Mouse (Mus musculus): Measurements from ENCODE around the gene Cox4i1. TPM values are rescaled to one million over a fixed set of nuclear protein-coding genes. Genes with fewer than 3 reads are reported as not detected.

Cox4i1 gene
- total RNA-seq, 2 experiments from 2014 or later: 930 to 997 TPM

DNA sequence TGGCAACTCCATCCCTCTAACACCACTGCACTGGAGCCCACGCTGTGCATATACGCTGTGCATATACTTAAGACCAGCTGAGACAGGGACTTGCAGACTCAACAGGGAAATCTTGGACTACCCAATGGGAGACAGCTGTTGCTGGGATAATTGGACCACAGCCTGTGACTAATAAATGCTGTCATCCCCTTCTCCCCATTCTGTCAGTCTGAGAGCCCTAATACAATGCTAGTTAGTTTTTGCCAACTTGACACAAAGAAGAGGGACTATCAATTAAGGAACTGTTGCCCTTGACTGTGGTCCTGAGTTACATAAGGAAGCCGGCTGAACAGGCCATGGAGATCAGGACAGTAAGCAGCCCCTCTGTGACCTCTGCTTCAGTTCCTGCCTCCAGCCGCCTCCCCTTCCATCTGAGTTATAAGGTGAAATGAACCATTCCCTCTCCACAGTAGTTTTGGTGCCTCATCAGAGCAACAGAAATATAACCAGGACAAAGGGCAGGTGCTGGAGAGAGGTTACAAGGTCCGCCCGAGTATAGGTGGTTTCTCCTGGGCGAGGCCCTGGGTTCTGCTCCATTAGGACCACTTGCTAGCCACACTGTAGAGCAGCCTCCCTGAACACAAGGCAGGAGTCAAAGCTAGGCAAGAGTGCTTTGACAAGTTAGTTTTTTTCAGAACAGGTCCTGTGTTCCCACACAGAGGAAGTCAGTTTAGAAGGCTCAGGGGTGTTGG is 11.5 kb upstream of the Cox4i1 start:
- no peak for DNase-seq (ENCODE audit: low spot score in 2 of 2)

DNA sequence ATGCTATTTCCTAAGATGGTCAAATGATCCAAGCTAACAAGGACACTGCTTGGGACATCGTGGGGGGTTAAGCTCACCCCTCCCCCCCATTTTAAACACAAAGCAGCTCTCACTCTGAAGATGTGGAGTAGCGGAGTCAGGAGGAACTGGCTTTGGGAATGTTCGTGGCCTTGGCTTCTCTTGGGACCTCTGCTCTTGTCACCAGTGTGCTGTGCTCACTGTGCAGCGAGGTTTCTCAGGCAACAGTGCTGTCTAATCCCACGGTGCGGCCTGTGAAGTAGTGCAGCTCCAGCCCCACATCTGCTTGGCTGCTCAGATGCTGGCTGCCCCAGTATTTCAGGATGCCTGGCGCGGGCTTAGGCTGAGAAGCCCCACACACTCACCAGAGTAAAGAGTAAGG is 10.6 kb upstream of the Cox4i1 start:
- DNase-seq (ENCODE audit: low spot score in 2 of 2): no peak

DNA sequence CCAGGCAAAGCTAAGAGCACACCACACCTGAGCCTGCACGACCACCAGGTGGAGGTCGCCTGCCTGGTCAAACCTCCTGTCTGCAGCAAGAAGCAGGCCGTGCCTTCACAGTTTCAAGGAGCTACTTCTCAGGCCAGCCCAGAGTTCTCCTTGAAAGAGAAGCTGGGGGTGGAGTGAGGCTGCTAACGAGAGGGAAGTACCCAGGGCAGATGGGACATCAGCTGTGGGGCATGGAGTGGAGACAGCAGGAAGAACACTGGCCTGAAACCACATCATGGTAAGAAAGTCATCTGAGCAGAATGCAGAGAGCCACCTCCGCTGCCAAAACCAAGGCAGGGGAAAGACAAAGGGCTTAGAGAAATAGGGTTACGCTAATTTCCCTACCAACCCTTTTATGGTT is 3.5 kb upstream of the Cox4i1 start:
- DNase-seq (ENCODE audit: low spot score in 2 of 2): no peak

DNA sequence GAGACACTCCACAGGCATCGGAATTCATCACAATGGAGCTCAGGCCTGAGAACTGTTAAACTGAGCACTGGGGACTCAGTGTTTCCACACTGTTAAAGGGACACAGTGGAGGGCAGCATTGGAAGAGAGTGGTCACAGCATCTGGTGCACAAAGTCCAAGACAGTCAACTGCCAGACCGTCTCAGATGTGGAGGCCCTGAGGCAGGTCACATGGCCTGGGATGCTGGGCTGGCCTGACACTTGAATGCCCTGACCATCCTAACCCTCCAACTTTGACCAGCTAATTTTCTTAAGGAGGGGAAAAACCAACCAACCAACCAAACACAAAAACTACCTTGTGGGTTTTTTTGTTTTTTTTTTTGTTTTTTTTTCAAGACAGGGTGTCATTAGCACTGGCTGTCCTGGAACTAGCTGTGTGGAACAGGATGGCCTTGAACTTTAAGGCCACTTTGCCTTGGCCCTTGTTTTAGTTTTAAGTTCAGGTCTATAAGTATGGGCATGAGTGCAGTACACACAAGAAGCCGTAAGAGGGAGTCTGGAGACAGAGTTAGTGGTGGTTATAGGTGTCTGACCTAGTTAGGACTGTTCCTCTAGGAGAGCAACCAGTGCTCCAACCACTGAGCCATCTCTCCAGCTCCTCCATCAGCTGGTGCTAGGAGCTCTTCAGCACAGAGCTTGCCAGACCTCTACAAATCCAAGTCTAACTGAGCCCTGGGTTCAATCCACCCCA is 2.1 kb upstream of the Cox4i1 start:
- no peak for DNase-seq (ENCODE audit: low spot score in 2 of 2)

DNA sequence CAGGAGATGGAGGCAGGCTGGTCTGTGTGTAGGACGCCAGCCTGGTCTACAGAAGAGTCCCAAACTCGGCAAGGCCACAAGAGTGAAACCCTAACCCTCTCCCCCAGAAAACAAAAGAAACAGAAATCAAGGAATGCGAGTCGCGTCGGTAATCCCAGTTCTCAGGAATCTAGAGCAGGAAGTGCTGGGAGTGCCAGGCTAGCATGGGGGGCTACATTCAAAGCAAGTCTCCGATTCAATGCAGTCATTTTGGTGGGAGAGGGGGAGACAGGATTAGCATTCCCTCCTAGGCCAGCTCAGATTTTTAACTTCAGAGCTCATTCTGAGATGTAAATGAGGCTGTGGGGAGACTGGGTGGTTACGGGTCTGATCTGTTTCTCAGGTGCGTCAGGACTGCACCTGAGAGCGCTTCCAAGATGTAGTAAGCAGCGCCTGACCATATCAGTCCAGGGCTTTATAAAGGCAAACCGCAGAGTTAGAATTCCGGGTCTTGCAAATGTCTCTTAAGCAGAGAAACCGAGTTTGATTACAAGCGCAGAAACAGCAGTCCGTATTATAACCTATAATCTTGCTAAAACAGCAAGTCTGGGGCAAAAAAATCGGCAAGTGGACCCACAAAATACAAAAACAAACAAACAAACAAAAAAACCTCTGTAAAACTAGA is 1.1 kb upstream of the Cox4i1 start:
- no peak for DNase-seq (ENCODE audit: low spot score in 2 of 2)

DNA sequence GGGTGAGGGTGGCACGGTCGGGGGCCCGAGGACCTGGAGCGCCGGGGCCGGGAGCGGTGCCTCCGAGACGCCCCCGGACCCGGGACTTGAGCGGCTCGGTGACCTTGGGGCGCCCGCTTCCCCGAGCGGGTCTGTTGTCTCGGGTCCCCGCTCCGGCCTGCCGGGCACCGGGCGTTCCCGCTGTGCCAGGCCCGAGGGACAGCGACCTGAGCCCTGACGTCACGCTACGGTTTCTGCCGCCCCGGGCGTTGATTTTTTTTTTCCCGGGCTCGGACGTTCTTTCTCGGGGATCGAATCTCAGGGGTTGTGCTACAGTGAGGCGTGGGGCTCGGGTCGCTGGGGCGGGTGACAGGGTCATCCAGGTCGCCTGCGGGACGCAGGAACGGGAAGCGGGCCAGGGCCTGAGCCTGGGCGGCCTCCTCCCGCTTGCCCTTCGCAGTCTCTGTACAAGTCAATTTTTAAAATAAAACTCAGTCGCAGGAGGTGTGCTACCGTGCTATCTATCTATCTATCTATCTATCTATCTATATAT is 418 bp downstream of the Cox4i1 start, which contains the start of gene Emc8:
Gene Emc8 (minus strand): TSS at position 200 of the 532 bp plus-strand sequence.
- DNase-seq (ENCODE audit: low spot score in 2 of 2): no peak

DNA sequence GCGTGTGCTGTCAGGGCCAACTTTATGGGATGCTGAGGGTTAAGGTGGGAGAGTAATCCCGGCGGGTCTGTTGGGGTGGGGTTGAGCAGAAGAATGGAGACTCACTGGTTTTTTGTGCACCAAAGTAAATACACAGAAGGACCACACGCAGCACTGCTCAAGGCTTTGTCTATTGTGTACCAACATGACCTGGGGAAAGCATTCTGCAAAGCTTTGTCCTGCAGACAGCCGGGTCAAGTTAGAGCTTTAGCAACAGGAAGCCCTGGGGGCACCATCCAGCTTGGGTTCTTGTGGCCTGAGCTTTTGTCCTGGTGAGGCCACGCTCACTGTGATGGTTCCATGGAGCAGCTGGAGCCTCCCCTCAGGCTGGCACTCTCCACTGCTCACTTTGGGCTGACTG is 3.8 kb downstream of the Cox4i1 start:
- DNase-seq (ENCODE audit: low spot score in 2 of 2): no peak

DNA sequence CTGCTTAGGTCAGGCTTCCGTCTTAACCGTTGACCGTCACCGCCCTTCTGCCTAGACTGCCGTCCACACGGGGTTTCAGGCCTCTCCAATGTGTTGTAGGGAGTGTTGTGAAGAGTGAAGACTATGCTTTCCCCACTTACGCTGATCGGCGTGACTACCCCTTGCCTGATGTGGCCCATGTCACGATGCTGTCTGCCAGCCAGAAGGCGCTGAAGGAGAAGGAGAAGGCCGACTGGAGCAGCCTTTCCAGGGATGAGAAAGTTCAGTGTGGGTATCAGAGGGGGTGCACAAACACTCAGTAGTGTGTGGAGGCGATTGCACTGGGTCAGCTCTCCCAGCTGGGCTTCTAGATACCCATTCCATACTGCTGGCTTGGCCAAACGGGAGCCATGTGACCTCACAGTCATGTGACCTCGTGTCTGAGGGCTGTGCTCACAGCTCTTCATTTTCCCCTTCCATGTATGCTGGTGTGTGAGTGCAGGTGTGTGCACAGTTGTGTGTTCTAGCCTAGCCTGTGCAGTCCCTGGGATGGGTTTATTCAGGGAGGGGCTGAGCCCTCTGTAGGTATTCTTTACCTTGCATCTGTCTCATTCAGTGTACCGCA is 4.7 kb downstream of the Cox4i1 start:
- no peak for DNase-seq (ENCODE audit: low spot score in 2 of 2)

DNA sequence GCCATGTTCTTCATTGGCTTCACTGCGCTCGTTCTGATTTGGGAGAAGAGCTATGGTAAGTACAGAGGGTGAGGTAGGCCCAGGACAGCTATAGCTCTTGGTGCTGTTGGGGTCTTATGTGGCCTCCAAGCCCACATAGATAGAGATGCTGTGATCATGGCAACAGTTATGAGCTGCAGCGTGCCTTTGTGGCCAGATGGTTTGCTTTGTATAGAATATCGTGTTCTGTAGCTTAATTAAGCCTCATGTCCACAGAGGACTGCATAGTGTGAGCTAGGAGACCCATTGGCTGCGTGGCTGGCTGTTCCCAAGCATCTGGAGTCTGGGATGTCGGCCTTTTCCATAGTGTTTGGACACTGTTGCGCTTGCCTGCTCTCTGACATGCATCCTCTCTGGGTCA is 5.3 kb downstream of the Cox4i1 start:
- no peak for DNase-seq (ENCODE audit: low spot score in 2 of 2)

DNA sequence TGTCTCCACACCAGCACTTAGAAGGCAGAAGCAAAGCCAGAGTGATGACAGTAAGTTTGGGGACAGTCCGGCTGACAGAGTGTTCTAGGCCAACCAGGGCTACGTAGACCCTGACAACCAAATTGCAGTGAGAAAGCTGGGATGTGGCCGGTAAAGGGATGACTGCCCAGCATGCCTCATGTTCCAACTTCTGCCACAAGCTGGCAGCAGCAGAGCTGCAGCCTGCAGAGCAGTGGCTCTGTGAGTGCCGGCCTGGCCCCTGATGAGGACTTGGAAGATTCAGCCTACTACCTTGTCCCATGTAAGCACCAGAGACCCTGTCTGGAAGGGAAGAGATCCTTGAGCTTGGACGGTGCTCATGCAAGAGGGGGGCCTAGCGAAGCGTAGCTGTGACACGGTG is 7.7 kb downstream of the Cox4i1 start:
- DNase-seq (ENCODE audit: low spot score in 2 of 2): no peak

DNA sequence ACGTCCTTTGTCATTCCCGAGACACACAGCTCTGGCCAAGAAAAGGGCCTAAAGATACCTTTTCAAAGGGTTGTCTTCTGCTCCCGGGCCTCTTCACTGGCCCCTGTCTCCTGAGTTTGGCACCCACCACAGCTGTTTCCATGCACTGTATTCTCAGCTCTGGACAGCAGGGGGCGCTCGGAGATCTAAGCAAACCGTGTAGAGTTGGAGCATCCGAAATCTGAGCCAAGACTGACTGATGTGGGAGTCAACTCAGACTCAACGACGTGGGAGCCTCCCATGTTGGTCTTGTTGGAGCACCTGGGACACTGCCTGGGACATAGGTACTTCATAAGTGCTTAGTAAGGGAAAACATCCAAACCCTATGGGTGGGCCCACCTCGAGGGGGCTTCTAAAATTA is 10.4 kb downstream of the Cox4i1 start:
- DNase-seq (ENCODE audit: low spot score in 2 of 2): peak; percentile 94 to 96

DNA sequence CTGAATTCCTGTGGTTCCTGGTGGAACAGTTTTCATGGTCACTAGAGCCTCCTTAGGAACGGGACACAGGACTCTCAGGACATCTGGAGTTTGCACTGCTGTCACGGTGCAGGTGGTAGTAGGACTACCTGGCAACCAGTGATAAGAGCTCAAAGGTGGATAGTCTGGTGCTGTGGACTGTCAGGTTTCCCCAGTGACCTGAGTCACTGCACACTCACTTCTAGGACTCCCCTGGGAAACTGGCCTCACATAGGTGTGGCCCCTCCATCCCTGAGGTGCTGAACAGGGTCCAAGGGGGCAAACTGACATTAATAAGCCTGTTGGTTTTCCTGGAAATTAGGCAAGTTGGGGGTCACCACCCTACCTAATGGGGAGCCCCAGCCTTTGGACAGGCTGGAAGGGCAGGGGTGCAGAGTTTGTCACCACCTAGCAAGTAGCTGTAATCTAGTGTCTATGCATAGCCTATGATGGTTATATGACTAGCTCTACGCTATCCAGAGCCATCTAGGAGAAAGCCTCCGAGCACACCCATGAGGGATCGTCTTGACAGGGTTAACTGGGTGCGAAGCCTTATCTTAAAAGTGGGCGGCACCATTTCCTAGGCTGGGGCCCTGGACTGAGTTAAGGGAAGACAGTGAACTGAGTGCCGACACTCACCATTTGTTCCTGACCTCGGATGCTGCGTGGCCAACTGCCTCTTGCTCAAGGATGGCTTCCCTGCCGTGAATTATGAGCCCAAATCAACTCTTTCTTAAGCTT is 11.8 kb downstream of the Cox4i1 start:
- DNase-seq (ENCODE audit: low spot score in 2 of 2): no peak

DNA sequence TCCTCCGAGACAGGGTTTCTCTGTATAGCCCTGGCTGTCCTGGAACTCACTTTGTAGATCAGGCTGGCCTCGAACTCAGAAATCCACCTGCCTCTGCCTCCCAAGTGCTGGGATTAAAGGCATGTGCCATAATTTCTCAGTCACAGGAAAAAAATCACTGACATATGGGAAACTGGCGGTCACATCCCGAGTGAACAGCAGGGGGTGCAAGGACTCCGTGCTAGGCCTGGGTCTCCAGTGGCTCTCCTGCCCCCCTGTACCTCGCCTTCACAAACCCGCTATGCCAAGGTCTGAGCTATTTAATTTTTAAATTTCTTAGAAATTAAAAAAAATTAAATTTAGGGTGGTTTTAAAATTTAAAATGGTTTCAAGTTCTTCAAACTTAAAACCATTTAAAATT is 12.4 kb downstream of the Cox4i1 start:
- peak; percentile 59 to 70 for DNase-seq (ENCODE audit: low spot score in 2 of 2)

DNA sequence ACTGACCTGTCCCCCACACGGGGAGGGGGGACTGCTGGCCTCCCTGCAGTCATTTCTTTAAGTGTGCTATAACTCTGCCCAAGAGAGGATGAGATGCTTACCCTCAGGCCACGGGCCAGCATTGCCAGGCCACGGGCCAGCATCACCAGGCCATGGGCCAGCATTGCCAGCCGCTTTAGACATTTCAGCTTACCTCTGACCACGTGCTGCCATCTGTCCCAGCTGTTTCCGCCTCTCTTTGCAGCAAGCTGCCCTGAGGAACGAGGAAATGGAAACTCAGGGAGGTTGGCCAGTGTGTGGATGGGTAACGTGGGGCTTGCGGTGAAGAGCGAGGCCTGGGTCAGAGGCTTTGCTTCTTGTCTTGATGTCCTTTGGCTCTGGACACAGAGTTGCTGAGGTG is 13.1 kb downstream of the Cox4i1 start:
- no peak for DNase-seq (ENCODE audit: low spot score in 2 of 2)

DNA sequence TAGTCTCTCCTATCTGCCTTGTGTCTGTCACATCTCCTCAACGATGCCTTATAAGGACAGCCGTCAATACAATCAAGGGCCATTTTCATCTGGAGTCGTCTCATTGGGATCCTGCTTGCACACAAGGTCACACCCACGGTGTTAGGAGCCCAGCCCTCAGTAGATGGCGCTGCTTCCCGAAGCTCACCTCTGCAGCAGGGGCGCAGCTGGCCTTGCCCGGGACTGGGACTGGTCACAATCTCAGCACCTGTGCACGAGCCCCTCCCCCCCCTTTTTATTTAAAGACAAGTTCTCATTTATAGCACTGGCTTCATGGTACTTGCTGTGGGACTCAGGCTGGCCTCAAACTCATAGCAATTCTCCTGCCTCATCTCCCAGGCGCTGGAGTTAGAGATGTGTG is 15.6 kb downstream of the Cox4i1 start:
- peak; percentile 63 to 70 for DNase-seq (ENCODE audit: low spot score in 2 of 2)

DNA sequence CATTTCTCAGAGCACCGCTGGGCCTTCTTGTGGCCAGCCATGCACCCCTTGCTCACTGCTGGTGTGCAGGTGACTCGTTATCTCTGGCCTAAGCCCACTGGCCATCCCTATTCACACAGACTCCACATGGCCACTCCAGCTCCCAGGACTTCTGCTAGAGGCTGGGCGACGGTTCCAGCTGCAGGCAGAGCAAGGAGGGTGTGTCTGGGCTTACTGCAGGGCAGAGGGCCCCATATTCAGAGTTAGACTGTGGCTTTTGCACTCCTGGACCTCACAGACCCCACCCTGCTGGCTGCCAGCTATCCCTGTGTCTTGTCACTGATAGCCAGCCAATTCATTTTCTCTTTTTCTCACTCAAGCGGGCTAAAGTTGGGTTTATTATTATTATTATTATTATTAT is 16.1 kb downstream of the Cox4i1 start:
- no peak for DNase-seq (ENCODE audit: low spot score in 2 of 2)

DNA sequence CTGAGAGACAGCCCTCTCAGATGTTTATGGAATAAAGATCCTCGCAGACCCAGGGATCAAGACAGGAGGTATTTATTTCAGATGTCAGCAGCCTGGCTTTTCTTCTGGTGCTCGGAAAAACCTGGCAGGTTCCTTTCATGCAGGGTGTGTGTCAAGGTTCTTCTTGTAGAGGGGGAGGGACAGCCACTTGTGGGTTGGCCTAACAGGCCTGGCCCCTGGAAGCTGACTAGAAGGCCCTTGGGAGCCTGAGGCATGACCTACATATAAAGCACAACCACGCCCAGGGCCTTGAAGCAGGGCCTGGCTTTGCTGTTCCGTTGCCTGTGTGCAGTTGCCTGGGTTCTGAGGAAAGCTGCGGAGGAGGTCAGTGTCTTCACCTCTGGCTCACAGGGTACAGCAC is 17.1 kb downstream of the Cox4i1 start:
- no peak for DNase-seq (ENCODE audit: low spot score in 2 of 2)

DNA sequence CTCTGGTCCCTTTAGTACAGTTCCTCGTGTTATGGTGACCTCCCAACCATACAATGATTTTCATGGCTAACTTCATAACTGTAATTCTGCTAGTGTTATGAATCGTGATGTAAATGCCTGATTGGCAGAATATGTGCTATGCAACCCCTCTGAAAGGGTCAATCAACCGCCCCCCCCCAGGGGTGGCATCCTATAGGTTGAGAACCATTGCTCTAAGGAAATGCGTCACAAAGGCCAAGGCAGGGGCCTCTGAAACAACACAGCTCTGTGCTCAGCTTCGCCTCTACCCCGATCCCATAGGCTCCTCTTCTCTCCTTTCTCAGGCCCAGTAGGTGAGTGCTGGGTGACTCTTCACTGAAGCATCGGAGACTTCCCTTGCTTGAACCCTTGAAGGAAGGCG is 17.6 kb downstream of the Cox4i1 start:
- no peak for DNase-seq (ENCODE audit: low spot score in 2 of 2)

DNA sequence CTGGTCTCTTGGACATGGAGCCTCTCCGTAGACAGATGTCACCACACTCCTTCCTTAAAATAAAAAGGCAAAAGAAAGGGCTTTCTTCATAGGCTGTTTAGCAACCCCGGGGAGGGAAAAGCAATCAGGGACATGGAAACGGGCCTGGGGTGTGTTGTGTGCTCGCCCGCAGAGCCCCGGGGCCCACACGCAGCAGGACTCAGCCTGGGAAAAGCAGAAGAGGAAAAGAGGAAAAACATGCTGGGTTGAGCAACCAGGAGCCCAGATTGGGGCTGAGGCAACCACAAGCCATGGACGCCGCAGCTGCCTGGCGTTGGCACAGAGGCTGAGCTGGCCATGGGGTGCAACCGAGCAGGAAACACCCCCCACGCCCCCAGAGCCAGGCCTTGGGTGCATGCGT is 18.0 kb downstream of the Cox4i1 start:
- DNase-seq (ENCODE audit: low spot score in 2 of 2): no peak

DNA sequence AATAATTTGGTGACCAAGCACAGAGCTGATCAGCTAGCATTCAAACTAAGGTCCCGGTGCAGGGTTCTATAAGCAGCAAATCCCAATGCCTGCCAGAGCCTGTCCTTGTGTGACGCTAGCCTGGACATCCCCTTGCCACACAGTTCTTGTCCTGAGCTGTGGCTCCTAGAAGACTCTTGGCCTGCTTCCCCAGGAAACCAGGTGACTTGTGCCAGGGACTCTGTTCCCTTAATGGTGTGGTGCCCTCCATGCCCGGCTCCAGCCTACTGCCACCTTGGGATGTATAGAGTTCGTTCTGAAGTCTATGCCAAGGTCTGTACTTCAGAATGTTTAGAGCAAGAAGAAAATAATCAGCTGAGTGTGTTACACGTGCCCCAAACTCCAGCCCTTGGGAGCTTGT is 18.6 kb downstream of the Cox4i1 start:
- no peak for DNase-seq (ENCODE audit: low spot score in 2 of 2)

DNA sequence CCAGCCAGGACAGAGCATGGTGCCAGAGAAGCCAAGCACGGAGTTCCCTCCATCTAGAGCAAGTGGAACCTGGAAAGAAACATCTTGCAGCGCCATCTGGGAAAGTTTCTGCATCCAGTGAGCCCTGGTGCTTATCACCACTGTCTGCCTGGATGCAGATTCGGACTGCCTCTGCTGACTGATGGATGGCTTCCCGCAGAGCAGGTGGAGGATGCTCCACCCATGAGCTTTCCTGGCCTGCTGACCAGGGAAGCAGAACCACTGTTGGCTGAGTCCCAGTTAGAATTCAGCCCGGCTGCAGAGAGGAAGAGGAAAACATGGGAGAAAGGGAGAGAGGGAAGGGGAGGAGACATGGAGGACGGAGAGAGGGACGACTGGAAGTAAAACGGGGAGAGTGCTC is 19.8 kb downstream of the Cox4i1 start:
- no peak for DNase-seq (ENCODE audit: low spot score in 2 of 2)

Data from layer of hippocampus, postnatal 10 days (tissue).